Comparison of ENCODE assay signal across 24 mouse cellular contexts in the genomic region with DNA sequence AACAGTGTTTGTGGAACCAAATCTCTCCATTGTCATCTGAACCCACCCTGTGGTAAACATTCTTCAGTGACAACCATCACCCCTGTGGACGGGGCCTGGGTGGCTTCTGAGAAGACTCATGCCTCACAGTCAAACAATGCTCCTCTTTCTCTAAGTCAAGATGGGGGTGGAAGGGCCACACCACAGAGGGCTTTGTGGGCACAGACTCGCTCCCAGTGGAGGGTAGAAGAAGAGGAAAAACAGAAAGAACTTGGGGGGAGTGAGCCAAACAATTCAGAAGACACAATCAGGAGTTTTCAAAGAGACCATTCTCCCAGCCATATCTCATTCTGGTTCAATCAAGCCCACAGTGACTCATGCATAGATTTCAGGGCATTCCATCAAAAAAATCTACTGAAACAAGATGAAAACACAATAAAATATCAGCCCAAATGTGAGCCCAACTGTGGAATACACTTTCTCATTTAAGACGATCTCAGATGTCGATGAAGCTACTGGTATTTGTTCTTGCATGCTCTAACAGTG.
"Had no signal": no experiment of that assay in that cellular context is flagged by ENCODE, and none has a peak within 500 bp of the region (broad histone marks: within the 10 kb centered on the region; RNA-seq: fewer than 3 reads in every experiment).

No protein-coding gene starts in this region.

- H3K9me3 ChIP-seq: heart, embryonic 10.5 days; heart, embryonic 12.5 days; hindbrain, embryonic 13.5 days; hindbrain, embryonic 15.5 days; kidney, embryonic 15.5 days; limb, embryonic 13.5 days; limb, embryonic 15.5 days; liver, embryonic 12.5 days had no signal

- H3K36me3 ChIP-seq: heart, embryonic 10.5 days; heart, embryonic 12.5 days; hindbrain, embryonic 13.5 days; hindbrain, embryonic 15.5 days; kidney, embryonic 15.5 days; limb, embryonic 13.5 days; limb, embryonic 15.5 days; liver, embryonic 12.5 days had no signal

- H3K4me1 ChIP-seq: heart, embryonic 10.5 days; heart, embryonic 12.5 days; hindbrain, embryonic 13.5 days; hindbrain, embryonic 15.5 days; limb, embryonic 15.5 days; liver, embryonic 12.5 days had no signal

- H3K27me3 ChIP-seq: hindbrain, embryonic 15.5 days had no signal

- DNase-seq: gastrocnemius, postnatal 14 days; gastrocnemius, postnatal 36 days; heart, adult 18-20 months; heart, postnatal 14 days; heart, postnatal 36 days; kidney, adult 11 months; kidney, adult 2 months; kidney, adult 9 months; kidney, postnatal 14 days; kidney, postnatal 4 days had no signal

- H3K4me2 ChIP-seq: heart, embryonic 12.5 days; hindbrain, embryonic 13.5 days; hindbrain, embryonic 15.5 days; kidney, embryonic 15.5 days; limb, embryonic 13.5 days; limb, embryonic 15.5 days; liver, embryonic 12.5 days had no signal

- H3K4me3 ChIP-seq: heart, embryonic 10.5 days; heart, embryonic 12.5 days; hindbrain, embryonic 13.5 days; hindbrain, embryonic 15.5 days; kidney, embryonic 15.5 days; layer of hippocampus, adult 2 months; left cerebral cortex, adult 2 months; limb, embryonic 13.5 days; limb, embryonic 15.5 days; liver, embryonic 12.5 days had no signal

- ATAC-seq: hindbrain, postnatal 0 days; intestine, embryonic 16.5 days; liver, embryonic 12.5 days had no signal

- H3K9ac ChIP-seq: heart, embryonic 12.5 days; hindbrain, embryonic 13.5 days; hindbrain, embryonic 15.5 days; kidney, embryonic 15.5 days; limb, embryonic 13.5 days; limb, embryonic 15.5 days; liver, embryonic 12.5 days; liver, embryonic 14.5 days had no signal

- H3K27ac ChIP-seq: heart, embryonic 10.5 days; hindbrain, embryonic 13.5 days; hindbrain, embryonic 15.5 days; hindbrain, postnatal 0 days; kidney, embryonic 15.5 days; kidney, postnatal 0 days; layer of hippocampus, adult 2 months; left cerebral cortex, adult 2 months; limb, embryonic 13.5 days; limb, embryonic 15.5 days; liver, embryonic 12.5 days; liver, embryonic 14.5 days had no signal
